Mouse (Mus musculus): ENCODE measurements around the gene Swap70.
A peak's percentile ranks its signal among the peaks of the same experiment; 100 is the strongest.
"Not testable (repeated sequence)": the region's sequence is repeated elsewhere in the genome, so short reads cannot be mapped to it uniquely, and the experiment has no call there.

Swap70 gene

DNA sequence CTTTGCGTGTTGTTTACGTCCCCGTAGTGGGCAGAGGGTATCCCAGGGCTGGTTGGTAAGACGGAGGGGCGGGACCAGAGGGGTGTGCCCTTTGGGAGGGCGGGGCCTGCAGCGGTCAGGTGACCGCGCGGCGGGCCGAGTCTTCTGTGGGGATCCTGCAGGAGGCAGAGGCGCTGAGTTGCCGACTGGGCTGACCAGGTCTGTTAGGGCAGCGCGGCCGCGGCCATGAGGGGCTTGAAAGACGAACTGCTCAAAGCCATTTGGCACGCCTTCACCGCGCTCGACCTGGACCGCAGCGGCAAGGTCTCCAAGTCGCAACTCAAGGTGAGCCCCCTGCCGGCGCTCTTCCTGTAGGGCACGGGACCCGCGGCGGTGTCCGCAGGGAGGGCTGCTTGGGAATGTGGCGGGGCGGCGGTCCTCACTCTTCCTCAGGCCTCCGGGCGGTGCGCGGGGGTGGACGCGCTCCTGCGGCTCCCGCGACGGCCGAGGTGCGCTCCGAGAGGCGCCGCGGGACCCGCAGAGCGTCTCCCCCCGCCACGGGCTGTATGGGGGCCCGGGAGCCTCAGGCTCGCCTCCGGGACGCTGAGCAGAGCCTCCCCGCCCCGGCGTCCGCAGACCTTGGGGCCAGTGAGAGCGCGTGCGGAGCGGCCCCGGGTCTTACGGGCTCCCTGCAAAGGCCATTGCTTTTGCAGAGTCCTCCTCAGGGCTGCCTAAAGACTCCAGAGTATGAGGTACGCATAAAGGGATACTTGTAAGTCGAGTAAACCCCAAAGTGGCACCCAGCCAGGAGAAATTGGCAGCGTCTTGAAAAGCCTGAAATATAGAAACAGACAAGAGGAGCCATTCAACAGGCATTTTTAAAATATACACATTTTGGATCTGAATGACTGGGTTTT, at the start of gene Swap70:
Gene Swap70 (plus strand): TSS at position 126 of the 896 bp plus-strand sequence.
- DNase-seq (ENCODE audit: low spot score): peak; percentile 82

DNA sequence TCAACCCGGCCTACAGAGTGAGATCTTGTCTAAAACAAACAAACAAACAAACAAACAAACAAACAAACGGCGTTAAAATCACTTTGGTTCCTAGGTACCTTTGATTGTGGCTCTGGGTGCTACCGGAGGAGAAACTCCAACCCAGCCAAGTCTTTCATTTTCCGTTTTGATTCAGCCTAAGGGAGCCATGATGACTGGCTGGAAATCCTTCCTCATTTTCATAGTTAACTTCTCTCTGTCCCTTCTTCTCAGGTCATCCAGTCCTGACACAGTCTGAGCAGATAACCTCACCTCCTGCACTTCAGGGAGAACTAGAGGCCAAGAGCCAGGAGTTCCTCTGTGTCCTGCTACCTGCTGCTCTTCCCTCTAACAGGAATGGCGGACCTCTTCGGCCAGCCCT, 42.3 kb upstream of the Swap70 start:
- no peak for DNase-seq (ENCODE audit: low spot score)

DNA sequence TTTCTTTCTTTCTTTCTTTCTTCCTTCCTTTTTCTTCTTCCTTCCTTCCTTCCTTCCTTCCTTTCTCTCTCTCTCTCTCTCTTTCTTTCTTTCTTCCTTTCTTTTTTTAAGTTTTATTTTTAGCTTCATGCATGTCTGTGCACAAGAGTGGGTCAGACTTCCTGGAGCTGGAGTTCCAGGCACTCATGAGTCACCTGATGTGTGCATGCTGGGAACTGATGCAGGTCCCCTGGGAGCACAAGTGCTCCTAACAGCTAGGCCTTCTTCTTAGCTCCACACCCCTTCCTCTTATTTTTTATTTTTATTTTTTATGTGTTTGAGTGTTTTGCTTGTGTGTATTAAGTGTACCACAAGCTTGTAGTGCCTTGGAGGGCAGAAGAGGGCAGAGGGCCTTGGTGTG, 40.9 kb upstream of the Swap70 start:
- no peak for DNase-seq (ENCODE audit: low spot score)

DNA sequence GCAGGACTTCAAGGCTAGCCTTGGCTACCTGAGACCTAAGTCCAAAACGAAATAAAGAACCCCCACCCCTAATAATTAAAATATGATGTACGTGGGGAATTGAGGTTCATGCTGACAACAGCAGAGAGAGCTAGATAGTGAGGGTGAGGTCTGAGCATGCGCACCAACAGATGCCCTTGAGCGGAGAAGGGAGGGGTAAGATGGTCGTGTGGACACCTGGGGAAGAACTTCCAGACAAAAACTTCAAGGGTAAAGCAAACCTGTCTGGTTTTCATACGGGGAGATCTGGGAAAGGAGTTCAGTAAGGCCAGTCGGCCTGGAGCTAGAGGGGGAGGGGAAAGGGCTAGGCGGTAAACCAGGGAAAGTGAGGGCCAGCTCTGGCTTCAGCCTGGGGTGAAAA, 40.1 kb upstream of the Swap70 start:
- no peak for DNase-seq (ENCODE audit: low spot score)

DNA sequence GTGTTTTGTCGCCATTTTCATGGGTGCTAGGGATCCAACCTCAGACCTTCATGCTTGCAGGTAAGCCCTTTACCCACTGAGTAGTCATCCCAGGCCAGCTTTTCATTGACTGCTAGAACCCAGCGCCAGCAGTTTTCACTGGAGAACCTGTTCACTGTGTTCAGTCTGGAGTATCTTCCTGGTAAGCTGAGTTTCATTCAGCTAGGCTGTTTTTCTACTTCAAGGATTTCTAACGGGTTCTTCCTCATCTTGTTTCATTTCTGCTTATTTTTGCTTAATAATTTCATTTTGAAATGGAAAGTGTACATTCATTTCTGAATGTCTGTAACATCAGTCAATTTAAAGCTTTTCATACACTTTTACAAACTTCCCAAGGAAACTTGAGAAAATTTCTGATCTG, 36.9 kb upstream of the Swap70 start:
- no peak for DNase-seq (ENCODE audit: low spot score)

DNA sequence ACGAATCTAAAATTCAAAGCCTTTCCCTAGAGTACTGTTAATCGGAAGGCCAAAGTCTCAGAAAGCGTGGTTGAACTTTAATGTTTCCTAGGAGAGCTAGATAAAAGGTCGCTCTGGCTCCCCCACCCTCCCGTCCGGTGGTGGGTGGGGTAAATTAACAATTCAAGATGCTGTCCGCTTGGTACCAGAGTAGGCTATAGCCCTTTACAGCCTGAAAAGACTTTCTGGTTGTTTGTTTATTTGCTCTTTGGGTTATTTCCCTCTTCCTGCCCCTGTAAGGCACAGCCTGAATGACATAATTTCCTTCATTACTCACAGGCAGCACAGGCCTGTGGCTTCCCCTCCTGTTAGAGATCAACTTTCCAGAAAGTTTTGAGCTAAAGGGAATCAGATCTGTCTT, 31.6 kb upstream of the Swap70 start:
- DNase-seq (ENCODE audit: low spot score): no peak

DNA sequence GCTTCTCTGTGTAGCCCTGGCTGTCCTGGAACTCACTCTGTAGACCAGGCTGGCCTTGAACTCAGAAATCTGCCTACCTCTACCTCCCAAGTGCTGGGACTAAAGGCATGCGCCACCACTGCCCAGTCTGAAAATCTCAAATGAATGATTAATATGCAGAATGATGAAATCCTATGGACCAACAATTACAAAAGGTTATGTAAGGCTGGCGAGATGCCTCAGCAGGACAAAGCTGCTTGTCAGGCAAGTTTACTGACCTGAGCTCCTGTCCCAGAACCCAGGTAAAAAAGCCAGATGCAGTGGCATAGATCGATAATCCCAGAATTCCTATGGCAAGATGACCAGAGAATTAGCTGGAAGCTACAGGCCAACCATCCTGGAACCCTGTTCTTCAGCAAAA, 28.3 kb upstream of the Swap70 start:
- DNase-seq (ENCODE audit: low spot score): no peak

DNA sequence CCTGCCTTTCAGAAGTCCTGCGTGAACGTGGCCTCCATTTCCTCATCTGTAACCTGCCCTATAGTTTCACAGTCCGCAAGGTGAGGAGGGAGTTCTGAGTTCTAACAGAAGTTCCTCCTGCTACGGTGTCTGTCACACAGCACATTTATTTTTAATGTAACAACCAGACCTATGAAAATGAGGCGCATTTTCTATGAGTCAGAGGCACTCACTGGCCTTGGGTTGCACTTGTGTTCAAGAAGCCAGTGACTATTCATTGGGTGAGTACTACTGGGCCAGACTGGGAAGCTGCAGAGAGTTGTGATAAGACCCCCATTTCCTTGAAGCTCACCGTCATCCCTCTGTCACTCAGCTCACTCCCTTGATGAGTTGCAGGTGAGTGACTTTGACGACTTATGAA, 24.3 kb upstream of the Swap70 start:
- DNase-seq (ENCODE audit: low spot score): no peak

DNA sequence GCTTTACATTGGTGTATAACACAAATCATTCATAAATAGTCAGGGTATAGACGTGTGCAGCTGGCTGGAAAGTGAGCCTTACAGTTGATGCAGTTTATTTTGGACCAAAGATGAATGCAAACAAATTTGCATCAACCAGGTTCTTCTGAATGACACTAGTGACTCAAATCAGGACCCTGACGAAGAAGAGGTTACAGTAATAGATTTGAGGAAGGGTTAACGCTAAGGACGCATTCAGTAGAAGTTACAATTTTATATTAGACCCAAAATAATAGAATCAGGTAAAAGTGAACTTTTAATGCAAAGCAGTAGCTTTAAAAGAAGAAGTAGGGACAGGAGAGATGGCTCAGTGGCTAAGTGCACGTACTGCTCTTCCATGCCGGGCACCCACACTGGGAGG, 19.6 kb upstream of the Swap70 start:
- no peak for DNase-seq (ENCODE audit: low spot score)

DNA sequence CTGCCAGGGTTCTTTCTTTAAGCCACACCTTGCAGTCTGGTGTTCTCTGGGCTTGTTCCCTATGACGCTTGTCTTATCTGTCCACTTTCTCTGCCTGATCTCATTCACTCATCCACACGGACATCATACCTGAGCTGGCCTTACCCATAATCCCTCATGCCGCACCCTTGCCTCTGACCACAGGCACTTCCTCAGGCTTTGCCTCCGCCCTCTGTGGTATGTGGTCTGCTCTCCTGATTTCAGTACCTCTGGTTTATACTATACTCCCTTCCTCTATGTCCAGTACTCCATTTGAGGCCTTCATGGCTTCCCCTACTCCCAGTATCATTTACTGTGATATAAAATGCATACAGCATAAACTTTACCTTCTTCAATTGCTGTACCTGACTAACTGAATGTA, 17.3 kb upstream of the Swap70 start:
- DNase-seq (ENCODE audit: low spot score): no peak

DNA sequence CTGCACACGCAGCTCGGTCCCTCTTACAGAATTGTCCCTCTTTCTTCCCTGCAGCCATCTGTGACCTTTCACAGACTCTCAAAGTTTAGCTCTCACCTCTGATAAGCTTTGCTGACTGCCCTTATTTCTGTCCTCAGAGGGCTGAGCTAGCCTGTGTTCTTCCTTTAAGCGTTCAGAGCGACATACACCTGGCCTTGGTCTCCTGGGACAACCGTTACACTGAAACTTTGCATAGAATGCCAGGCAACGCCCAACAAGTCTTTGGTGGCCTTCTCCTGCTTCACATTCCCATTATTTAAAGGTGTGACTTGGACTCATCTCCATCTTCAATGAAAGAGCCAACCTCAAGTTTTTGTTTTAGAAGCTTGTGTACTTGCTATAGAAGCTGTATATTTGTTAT, 13.2 kb upstream of the Swap70 start:
- DNase-seq (ENCODE audit: low spot score): no peak

DNA sequence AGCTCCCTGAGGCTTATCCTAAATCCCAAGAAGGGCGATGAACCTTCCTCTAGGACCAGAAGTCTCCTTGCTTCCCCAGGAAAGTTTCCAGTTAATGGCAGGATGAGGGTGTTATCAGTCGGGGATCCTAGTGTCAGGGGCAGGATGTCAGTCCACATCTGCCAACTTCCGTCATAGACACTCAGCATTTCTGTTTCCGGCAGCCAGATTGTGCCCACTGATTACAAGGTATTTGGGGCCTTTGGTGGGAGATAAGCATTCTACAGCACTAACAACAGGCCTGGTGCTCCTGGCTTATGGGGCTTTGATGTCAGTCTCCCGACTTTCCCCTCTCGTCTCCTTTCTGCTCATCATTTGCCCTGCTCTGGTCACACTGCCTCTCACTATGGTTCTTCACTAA, 12.1 kb upstream of the Swap70 start:
- no peak for DNase-seq (ENCODE audit: low spot score)

DNA sequence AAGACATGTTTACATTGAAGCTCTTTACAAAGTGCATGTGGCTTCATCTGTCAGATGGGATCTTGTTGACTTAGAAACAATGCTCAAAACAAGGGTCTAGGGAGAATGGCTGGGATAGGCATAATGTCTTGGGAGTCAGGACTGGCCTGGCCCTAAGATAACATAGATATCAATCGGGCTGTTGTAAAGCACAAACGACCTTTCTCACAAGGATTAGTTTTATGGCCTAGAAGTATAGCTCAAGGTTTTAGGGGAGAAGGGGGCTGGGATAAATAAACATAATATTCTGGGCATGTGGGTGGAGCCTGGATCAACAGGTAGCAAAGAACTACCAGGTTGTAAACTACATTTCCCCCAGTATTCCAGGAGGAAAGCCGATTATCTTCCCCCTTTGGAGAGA, 10.5 kb upstream of the Swap70 start:
- no peak for DNase-seq (ENCODE audit: low spot score)

DNA sequence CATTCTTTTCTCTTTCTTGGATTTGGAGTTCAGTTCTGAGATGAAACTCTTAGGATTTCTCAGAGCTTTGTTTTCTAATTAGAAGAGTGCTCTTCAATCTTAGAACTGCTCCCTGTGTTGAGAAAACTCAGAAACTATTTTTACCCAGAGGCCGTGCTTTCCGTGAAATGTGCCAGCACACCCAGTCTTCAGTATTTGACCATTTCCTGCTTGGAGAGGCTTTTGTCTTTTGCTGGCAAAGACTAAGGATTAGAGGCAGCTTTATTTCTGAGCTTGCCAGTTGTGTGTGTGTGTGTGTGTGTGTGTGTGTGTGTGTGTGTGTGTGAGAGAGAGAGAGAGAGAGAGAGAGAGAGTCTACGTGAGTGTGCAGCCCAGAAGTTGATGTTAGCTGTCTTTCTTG, 6.6 kb upstream of the Swap70 start:
- no peak for DNase-seq (ENCODE audit: low spot score)

DNA sequence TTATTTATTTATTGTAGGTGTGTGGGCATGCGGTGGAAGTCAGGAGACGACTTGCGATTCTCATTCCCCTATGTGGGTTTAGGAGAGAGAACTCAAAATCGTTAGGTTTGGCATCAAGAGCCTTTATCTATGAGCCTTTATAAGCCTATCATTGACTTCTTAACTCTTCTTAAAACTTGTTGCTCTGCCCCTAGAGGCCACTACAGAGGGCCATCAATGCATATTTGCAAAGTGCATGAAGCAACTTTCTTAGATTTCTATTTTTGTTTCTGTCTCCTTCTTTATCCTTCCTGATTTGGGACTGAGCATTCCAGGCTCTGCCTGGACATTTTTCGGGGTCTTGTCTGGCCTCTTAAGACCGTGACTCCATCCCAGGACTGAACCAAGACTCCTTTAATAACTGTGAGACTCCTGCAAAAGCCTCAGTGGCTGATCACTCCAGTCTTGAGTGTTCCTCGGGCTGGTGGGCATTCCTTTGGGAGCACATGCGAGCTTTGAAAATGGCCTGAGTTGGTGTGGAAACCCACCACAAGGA, 393 bp upstream of the Swap70 start:
- DNase-seq (ENCODE audit: low spot score): no peak

DNA sequence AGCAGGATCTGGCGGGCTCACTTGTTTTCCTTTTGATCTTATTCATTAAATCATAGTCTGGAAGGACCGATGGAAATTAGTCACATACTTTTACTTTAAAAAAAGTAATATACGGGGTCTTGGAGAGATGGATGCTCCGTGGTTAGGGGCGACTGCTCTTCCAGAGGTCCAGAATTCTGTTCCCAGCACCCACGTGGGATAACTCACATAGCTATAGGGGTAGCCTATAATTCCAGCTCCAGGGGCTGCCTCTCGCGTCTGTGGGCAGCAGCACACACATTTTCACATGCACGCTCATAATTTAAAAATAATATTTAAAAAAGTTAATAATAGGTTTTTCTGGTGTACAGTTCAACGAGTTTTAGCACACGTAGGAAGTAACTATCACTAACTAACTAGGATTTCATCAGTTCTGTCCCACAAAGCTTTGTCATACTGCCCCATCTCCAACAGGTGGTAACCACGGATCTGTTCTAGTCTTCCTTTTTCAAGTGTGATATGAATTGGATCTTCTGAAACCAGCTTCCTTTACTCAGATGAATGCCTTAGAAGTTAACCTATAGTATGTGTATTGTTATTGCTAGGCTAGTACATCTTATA, 1.2 kb downstream of the Swap70 start:
- DNase-seq (ENCODE audit: low spot score): no peak

DNA sequence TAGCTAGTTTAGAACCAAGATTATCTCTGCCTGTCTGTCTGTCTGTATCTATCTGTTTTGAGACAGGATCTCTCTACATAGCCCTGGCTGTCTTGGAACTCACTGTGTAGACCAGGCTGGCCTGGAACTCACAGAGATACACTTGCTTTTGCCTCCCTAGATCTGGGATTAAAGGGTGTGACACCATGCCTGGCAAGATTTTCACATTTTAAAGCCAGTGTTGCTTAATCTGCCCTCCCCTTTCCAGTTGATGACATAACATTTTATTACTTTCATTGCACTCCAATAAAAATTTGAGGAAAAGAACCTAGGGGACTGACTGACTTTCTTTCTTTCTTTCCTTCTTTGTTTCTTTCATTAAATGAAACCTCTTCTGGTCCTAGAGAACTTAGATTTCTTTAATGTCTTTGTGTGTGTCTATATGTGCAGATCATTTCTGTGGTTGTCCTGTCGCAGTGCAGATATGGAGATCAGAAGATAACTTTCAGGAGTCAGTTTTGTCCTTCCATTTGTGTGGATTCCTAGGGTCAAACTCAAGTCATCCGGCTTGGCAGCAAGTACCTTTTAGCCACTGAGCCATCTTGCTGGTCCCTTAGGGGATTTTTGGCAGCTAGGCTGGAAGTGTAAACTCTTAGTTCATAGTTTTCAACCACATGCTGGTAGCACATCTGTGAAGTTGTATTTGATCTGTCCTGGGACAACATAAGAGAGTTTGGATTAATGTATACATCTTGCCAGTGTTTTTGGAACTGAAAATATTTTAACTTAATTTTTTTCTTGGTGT, 2.4 kb downstream of the Swap70 start:
- DNase-seq (ENCODE audit: low spot score): no peak

DNA sequence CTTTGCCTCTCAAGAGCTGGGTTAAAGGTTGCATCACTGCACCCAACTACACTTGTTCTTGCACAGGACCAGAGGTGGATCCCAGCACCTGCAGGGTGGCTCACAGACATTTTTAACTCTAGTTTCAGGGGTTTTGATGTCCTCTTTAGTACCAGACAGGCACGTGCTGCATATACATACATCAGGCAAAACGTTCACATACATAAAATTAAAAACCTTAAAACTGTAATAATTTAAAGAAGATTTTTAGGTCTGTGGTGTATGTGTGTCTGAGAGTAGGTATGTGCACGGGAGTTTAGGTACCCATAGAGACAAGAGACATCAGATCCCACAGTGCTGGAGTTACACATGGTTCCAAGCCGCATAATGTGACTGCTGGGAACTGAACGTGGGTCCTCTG, 5.0 kb downstream of the Swap70 start:
- DNase-seq (ENCODE audit: low spot score): no peak

DNA sequence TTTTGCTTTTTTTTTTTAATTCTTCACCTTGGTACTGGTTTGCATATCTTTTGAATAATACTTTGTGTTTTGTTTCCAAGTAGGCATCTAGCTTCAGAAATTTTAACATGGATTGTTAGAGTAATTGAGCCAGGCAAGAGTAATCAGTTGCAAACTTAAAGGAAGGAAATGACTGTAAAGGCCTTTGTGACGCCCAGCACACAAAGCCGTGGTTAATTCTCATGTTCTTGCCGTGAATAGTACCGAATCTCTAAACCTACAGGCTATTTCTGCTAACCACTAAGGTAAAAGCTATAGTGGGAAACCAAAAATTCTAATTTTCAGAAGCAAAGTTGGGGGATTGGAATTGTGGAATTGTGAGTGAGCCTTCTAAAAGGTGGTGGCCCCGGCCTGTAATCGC, 8.5 kb downstream of the Swap70 start:
- no peak for DNase-seq (ENCODE audit: low spot score)

DNA sequence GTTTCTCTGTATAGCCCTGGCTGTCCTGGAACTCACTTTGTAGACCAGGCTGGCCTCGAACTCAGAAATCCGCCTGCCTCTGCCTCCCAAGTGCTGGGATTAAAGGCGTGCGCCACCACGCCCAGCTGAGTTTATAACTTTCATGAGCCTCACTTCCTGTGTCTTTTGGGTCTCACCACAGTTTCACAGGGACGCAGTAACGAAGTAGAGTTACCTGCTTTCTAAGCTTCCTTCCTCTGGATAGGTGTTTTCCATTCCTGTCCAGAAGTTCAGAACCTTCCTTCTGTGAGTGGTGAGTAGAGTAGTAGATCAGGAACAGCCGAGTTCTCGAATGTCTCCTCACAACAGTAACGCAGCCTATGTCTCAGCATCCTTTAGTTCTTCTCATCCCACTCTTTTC, 9.6 kb downstream of the Swap70 start:
- not testable (repeated sequence) for DNase-seq (ENCODE audit: low spot score)

DNA sequence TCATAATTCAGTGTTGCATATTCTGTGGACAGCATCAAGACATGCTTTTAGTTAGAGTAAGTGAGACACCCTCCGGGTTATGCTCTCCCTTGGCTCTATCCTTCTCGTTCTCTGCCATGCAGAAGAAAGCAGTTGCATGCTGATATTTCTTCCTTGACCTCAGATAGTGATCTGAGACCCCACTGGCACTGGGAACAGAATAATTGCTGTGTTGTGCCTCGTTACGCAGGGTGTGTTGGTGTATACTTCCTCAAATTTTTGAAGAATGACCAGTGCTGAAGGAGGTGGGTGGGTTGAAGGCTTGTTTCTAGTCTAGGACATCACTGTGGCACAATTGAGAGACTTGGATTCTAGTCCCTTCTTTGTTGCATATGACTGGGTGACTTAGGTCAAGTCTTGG, 14.6 kb downstream of the Swap70 start:
- no peak for DNase-seq (ENCODE audit: low spot score)

DNA sequence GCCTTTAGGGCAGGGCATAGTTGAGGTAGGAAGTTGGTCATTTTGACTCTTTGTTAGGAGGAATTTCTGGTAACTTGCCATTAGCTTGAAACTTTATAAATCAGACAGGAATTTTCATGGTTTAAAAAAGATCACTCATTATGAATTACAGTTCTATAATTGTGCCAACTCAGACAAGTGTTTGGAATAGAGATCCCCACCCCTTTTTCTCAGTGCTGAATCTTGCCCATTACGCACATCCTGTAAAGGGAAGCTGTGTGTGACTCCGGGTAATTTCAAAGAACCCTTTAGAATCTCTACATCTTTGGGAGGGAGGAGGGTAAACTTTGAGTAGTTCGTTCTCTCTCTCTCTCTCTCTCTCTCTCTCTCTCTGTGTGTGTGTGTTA, 15.9 kb downstream of the Swap70 start:
- no peak for DNase-seq (ENCODE audit: low spot score)
